Mouse (Mus musculus) cerebellum, postnatal 25 days (tissue): ENCODE measurements around the gene Rbms3.

Source experiments
- DNase-seq, 2 experiments: peaks; one replicate each; pipeline ENCODE4 v3.0.0; 2021; ENCODE audit warnings: mixed read lengths in 2 of 2

Gene Rbms3

DNA sequence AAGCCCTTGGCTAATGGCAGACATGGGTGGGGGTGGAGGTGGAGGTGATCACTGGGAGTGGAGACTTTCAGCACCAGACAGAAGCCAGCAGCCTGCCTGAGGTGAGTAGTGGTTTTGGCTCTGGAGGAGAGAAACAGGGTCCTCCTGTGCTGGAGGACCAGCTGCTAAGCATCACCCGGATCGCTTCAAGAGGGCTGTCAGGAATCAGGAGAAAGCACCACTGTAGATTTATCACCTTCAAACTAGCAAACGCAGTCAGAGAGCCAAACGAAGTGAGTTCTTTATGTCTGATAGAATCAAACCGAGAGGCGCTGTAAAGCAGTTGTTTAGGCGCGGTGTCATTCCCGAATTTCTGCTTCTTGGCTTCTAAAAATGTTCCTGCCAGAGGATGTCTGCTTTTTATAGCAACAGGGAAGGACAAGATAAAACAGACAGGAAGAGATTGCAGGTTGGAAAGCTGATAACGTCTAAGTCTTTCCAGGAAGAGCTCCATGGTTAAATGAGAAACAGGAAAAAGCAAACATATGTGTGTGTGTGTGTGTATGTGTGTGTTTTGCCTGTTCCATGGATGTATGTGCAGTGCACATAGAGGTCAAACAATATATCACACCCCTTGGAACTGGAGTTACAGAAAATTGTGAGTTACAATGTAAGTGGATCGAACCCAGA, 928.1 kb downstream of the Rbms3 start:
- no peak for DNase-seq

DNA sequence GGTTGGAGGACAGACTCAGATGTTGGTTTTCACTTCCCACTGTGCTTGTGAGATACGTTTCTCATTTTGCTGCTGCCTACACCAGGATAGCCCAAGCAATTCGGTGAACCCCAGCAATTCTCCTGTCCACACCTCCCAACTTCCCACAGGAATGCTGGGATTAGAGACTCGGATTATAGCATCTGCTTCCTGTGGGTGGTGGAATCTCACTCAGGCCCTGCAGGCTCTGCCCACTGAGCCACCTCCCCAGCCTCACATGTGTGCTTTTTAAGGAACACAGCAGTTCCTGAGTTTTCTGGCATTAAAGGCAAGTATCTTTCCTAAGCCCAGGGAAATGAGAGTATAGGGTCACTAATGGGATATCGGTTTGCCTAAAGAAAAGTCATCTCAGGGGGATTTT, 941.1 kb downstream of the Rbms3 start:
- no peak for DNase-seq

DNA sequence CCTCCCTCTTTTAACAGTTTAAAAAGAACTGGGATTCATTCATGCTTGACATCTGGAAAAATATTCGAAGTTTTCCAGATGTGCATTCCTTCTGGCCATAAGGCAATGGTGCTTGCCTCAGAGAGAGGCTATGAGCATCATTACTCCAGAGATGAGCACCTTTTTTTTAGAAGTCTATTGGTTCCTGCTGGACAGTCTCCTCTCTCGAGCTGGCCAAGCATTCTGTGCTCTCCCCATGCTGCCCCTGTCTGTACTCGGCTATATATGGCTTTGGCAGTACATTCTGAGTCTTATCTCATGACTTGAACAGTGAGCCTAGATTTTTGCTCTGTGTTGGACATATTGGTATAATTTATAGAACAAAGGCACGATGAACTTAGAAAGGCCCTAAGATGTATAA, 952.6 kb downstream of the Rbms3 start:
- no peak for DNase-seq

DNA sequence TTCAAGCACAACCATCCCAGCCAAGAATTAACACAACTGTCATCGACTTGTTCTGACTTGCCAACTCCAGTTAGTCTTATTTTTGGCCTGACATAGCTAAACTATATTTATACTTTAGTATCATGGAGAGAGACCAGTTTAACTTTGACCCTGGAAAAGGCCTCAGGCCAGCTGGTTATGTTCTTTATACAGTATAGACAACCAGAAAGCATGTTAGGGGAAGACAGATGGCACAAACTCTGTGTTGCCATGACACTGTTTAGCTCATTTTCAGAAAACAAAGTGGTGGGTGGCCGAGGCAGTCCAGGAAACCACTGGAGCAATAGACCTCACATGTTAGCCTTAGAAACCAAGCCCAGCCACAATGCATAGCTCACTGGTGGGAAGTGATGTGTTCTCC, 953.3 kb downstream of the Rbms3 start:
- DNase-seq = no peak

DNA sequence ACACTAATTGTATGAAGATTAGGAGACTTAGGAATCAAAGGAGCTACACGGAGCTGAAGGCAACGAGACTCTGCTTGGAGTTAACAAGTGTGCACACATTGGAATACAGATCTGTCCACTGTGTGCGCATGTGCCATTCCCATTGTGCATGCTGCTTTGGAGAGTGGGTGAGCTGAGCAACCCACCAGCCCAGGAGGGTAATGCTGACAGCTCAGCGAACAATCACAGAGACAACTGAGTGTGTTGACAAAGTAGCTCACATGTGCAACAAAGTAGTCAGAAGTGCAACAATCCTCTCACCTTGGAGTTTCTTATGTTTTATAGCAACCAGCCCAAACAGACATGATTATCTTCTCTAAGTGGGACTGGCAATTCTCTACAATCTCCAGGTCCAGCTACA, 955.5 kb downstream of the Rbms3 start:
- DNase-seq = no peak

DNA sequence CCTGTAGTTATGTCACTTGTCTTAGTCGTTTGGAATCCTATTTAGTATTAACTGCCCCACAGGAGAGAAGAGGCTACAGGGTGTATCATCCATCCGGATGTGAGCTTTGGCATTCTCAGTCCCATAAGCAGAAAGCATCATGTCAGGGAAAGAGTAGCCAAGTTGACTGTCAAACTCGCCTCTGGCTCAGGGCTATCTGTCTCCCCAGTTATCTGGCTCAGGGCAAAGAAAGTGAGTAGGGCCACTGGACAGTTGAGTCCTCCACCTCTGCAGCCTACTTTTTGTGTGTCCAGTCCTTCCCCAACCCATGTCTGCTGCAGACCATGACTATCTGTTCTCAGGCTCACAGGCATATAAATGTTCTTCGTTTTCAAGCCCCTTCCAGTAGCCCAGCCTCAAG, 968.7 kb downstream of the Rbms3 start:
- DNase-seq = no peak

DNA sequence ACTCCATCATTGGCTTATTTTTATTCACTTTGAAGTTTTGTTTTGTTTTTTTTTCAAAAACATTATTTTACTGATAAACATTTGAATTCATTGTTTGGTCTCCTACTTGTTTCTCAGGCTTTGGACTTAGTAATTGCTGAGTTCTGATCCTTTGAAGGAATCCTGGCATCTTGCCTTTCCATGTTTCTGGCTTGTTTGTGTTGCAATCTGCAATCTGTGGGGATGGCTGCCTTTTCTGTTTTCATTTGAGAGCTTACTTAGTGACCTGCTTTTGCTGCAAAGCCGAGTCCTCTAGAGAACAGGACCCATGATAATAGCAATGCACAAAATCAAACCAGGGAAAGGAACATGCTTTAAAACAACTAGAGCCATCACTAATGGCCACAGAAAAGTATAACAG, 969.8 kb downstream of the Rbms3 start:
- no peak for DNase-seq

DNA sequence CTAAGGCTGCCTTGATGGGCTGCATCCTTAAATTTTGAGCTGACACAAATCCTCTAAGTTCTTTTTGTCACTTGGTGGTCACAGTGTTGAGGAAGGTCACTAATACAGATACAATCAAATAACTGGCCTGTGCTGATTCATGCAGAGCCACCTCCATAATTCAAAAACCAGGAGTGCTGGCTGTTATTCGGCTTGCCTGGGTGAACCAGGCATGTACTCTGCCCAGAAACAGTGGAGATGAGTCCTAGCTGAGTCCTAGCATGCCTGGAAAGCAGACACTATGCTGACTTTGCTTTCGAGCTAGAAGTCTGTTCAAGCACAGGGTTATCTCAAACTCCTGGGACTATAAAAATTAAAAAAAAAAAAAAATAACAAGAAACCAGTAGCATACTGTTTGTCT, 972.6 kb downstream of the Rbms3 start:
- no peak for DNase-seq

DNA sequence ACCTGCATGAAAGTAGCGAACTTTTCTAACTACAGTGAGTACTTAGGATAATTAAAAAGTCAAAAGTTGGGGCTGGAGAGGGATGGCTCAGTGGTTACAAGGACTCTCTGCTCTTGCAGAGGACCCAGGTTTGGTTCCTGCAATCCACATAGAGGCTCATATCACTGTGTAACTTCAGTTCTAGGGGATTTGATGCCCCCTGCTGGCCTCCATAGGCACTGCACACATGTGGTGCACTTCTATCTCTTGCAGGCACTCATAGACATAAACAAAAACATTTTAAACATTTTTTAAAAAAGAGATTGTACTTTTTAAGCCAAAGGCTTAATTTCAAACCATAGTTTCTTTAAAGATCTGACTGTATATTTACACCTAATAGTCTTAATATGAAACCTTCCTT, 978.3 kb downstream of the Rbms3 start:
- no peak for DNase-seq

GRCm38 (mm10) chr9:116649955-116650354, 979.8 kb downstream of the Rbms3 start:
- no peak for DNase-seq

DNA sequence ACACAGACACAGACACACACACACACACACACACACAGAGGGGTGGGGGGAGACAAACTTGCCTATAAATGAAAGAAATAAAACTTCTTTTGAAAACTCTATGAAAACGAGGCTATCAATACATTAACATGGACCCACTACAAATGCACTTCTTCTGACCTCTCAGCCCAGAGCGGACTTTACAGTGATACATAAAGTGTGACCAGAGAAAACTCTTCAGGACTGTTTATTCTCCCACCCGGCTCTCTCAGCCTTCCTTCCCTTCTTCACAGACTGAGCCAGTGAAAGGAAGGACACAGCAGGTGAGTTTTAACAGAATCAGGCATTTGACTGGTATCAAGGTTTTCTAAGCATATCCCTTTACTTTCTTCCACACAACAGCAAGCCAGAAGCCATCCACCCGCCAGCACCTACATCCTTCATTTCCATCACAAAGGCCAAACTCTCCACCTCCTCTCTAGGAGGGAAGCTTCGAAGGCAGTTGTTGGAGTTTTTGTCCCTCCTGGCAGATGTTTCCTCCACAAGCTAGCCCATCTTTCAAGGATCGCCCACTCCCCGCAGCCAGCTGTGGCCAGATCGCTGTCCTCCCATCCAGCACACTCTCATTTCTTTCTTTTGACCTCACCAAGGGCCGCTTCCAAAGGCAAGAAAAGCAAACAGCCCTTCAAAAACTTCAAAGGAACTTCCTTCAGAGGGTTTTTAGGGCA, 980.5 kb downstream of the Rbms3 start:
- no peak for DNase-seq

DNA sequence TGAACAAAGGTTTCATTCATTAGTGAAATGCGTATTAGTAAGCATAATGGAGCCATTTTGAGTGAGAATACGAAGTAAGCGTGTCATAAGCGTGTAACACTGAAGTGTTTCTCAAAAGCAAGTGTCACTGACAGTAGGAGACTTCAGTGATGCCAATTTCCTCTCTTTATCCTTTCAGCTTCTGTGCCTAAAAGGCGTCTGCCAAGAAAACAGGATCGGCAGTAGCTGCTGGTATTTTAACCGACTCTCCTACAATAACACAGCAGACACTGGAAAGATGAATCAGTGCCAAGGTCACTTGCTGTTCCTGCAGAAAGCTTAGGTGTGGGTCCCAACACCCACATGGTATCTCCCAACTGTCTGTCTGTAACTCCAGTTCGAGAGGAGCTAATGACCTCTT, 985.1 kb downstream of the Rbms3 start:
- DNase-seq = peak in 1 of 2 experiments; percentile 12

DNA sequence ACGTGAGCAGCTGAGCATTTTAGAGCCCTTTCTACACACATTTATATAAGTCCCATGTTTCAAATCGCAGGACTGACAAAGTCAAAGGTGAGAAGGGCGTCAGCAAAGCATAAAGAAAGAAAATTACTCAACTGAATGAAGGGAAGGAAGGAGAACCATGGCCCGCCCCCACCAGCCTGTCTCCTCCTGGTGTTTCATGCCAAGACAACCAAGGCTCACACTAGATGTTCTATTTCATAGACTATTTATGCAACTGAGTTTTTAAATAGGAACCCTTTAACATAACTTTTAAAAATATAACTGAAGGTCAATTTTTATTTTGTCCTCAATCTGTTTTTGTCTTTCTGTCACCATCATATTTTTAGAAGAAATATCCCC, 989.4 kb downstream of the Rbms3 start:
- no peak for DNase-seq

- DNase-seq = no peak
Measured at GRCm38 (mm10) chr9:116639597-116640301, 990.0 kb downstream of the Rbms3 start.

DNA sequence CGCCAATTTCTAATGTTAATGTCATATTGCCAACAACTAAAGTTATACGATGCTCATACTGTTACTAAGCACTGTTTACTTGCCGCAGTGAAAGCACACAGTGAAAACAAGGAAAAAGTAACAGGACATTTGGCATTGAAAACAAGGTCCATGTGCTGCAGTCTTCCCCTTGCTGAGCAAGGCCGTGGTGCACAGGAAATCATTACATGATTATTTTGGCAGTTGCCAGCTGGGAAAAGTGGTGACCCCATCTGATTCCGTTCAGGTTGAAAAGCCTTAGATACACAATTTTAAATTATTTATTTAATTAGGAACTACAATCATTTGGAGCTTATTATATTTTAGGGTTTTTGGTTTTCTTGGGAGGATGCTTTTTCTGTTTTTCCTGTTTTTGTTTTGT, 995.9 kb downstream of the Rbms3 start:
- DNase-seq = peak in 1 of 2 experiments; percentile 15

GRCm38 (mm10) chr9:116633075-116633474, 996.6 kb downstream of the Rbms3 start:
- DNase-seq = no peak

DNA sequence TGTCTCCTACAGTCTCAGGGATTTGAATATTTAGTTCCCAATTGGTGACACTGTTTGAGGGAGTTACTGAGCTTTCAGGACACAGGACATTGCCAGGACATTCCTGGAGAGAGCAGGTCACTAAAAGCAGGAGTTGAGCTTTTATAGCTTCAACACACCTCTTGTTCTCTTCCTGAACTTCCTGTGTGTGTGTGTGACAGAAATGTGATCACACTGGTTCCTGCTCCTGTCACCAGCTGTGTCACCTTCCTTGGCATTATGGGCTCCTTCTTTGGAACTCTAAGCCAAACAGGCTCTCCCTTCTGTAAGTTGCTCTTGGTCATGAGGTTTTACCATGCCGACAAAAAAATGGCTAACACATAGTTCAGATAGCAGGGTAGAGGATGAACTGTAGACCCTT, 997.9 kb downstream of the Rbms3 start:
- DNase-seq = no peak

GRCm38 (mm10) chr9:116630805-116631204, 998.9 kb downstream of the Rbms3 start:
- no peak for DNase-seq

DNA sequence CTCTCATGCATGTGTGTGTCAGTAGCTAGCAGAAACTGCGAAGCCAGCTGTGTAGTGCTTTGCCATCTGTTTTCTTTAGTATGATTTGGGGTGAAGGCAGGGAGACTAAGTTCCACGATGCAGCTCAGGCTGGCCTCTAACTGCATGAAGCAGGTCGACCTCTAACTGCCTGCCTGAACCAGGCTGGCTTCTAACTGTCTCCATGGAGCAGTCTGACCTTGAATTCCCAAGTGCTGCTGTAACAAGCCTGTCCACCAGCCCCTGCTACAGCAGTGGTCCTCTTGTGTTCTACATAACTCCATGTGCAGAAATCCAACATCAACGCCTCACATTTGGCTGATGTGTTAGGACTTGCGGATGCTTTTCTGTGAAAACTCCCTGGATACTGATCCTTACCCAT, 1009.3 kb downstream of the Rbms3 start:
- no peak for DNase-seq

DNA sequence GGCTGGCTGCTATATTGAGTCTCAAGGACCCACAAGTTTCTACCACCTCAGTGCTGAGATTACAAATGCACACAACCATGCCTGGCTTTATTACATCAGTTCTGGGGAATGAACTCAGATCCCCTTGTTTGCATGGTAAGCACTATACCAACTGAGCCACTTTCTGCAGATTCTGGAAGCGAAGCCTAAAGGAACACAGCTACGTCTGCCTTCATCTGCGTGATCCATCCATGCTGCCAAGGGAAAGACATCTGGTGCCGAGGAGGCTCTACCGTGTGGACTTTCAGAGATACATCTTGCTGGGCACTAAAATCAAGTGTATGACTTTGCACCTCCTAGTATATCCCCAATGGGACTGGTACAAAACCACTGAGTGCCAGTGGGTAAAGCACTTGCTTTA, 1010.8 kb downstream of the Rbms3 start:
- DNase-seq = no peak

DNA sequence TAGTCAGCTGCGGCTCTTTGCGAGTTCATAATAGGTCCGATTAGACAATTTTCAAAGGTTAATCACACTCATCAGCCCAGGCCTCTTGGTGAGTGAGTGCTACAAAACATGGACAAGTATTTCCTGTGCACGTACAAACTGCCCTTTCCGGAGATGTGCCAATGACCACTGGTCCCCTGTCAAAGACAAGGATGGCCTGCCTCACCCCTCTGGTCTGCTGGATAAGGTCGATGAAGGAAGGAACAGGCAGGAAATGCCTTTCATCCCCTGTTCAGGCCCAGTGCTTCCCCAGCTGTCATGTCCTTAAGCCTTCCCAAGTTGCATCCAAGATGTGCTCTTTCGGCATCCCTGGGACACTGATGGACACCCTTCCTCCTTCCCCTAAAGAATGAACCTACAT, 1016.4 kb downstream of the Rbms3 start:
- no peak for DNase-seq

DNA sequence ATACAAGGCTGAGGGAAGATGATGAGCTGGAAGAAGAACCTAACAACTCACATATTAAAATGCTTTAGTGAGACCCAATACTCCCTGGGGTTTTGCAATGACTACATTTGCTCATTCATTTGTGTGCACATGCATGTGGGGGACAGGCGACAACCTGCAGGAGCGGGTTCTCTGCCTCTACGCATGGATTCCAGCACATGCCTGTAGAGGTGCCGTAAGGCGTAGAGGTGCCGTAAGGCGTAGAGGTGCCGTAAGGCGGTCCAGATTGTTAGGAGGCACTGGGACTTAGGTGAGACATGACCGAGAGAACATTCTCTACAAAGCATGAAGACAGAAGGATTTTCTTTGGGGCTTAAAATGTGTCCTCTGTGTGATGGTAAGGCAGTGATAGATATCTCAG, 1033.7 kb downstream of the Rbms3 start:
- DNase-seq = no peak

- no peak for DNase-seq
Measured at GRCm38 (mm10) chr9:116592486-116592885, 1037.2 kb downstream of the Rbms3 start.

DNA sequence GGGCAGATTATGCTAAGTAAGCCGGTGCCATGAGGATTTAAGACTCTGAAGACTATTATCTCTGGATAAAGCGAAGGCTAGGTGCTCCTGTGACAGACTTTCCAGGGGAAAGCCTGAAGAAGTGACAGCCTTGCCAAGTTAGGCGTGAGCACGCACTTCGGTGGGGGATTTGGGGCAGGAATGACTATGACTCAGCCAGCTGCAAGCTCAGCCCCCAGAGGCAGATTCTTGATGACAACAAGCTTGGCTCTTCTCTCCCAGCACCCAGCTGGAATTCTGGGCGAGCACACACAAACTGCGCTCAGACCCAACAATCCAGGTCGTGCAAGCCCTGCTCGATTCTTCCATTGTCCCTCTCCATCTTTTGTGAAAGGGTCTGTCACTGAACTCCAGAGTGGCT, 1038.6 kb downstream of the Rbms3 start:
- no peak for DNase-seq
